Mouse (Mus musculus): ENCODE results near the gene Mlc1. TPM values are rescaled to one million over a fixed set of nuclear protein-coding genes. Genes with fewer than 3 reads are reported as not detected.

The Mlc1 gene
- polyA plus RNA-seq (2012; rRNA removed), result 0.04 and 0.05 TPM in 2 replicates

- 77% methylated on average over 10 of the region's 10 CpGs for WGBS
- no peak for DNase-seq (ENCODE audit: low read depth, low spot score)
Observed at GRCm38 (mm10) chr15:88978281-88979137, at the start of gene Mlc1. Gene Mlc1 (minus strand): TSS chr15:88979007.

- WGBS, result 69% methylated on average over 7 of the region's 7 CpGs
- DNase-seq (ENCODE audit: low read depth, low spot score), result no peak
Observed at GRCm38 (mm10) chr15:89020492-89020891, 41.7 kb upstream of the Mlc1 start.

- 53% methylated on average over 7 of the region's 7 CpGs for WGBS
- DNase-seq (ENCODE audit: low read depth, low spot score), result no peak
Observed at GRCm38 (mm10) chr15:89020085-89020484, 41.3 kb upstream of the Mlc1 start.

- DNase-seq (ENCODE audit: low read depth, low spot score), result no peak
- WGBS, result 83% methylated on average over 3 of the region's 3 CpGs
Observed at GRCm38 (mm10) chr15:89016722-89017121, 37.9 kb upstream of the Mlc1 start.

- WGBS, result 72% methylated on average over 5 of the region's 5 CpGs
- DNase-seq (ENCODE audit: low read depth, low spot score), result no peak
Observed at GRCm38 (mm10) chr15:89007781-89008180, 29.0 kb upstream of the Mlc1 start.

- no peak for DNase-seq (ENCODE audit: low read depth, low spot score)
- WGBS, result 78% methylated on average over 7 of the region's 7 CpGs
Observed at GRCm38 (mm10) chr15:89007002-89007401, 28.2 kb upstream of the Mlc1 start.

- 66% methylated on average over 3 of the region's 3 CpGs for WGBS
- DNase-seq (ENCODE audit: low read depth, low spot score), result no peak
Observed at GRCm38 (mm10) chr15:89001245-89001644, 22.4 kb upstream of the Mlc1 start.

GRCm38 (mm10) chr15:89000367-89000766 is 21.6 kb upstream of the Mlc1 start:
- no peak for DNase-seq (ENCODE audit: low read depth, low spot score)
- 64% methylated on average over 2 of the region's 2 CpGs for WGBS

GRCm38 (mm10) chr15:88999124-88999523 is 20.3 kb upstream of the Mlc1 start:
- WGBS, result 68% methylated on average over 2 of the region's 2 CpGs
- DNase-seq (ENCODE audit: low read depth, low spot score), result no peak

GRCm38 (mm10) chr15:88998636-88999035 is 19.8 kb upstream of the Mlc1 start:
- WGBS, result 64% methylated on average over 8 of the region's 8 CpGs
- no peak for DNase-seq (ENCODE audit: low read depth, low spot score)

GRCm38 (mm10) chr15:88989236-88989635 is 10.4 kb upstream of the Mlc1 start:
- DNase-seq (ENCODE audit: low read depth, low spot score), result peak; percentile 2
- WGBS, result 7% methylated on average over 2 of the region's 2 CpGs

GRCm38 (mm10) chr15:88982534-88983079 is 3.8 kb upstream of the Mlc1 start, which contains the start of gene Mov10l1:
Gene Mov10l1 (plus strand): TSS chr15:88982909.
- WGBS, result 90% methylated on average over 31 of the region's 31 CpGs
- no peak for DNase-seq (ENCODE audit: low read depth, low spot score)

GRCm38 (mm10) chr15:88979138-88979446 is 285 bp upstream of the Mlc1 start:
- WGBS, result 76% methylated on average over 3 of the region's 3 CpGs
- no peak for DNase-seq (ENCODE audit: low read depth, low spot score)

GRCm38 (mm10) chr15:88972300-88972699 is 6.5 kb downstream of the Mlc1 start:
- no peak for DNase-seq (ENCODE audit: low read depth, low spot score)

GRCm38 (mm10) chr15:88964070-88964578 is 14.7 kb downstream of the Mlc1 start:
- WGBS, result 81% methylated on average over 2 of the region's 2 CpGs
- no peak for DNase-seq (ENCODE audit: low read depth, low spot score)

More at GRCm38 (mm10) chr15:88972300-88972699, 6.5 kb downstream of the Mlc1 start:
- WGBS, result 67% methylated on average over 4 of the region's 4 CpGs

- 69% methylated on average over 4 of the region's 4 CpGs for WGBS
- no peak for DNase-seq (ENCODE audit: low read depth, low spot score)
Observed at GRCm38 (mm10) chr15:88957522-88957921, 21.3 kb downstream of the Mlc1 start.

GRCm38 (mm10) chr15:88955342-88955741 is 23.5 kb downstream of the Mlc1 start:
- DNase-seq (ENCODE audit: low read depth, low spot score), result no peak
- 87% methylated on average over 6 of the region's 6 CpGs for WGBS

GRCm38 (mm10) chr15:88954368-88955072 is 24.3 kb downstream of the Mlc1 start, which contains the start of gene Ttll8:
Gene Ttll8 (minus strand): TSS chr15:88954418.
- WGBS, result 4% methylated on average over 53 of the region's 53 CpGs
- no peak for DNase-seq (ENCODE audit: low read depth, low spot score)

- WGBS, result 73% methylated on average over 4 of the region's 4 CpGs
Observed at GRCm38 (mm10) chr15:88951246-88951645, 27.6 kb downstream of the Mlc1 start.

GRCm38 (mm10) chr15:88946851-88947250 is 32.0 kb downstream of the Mlc1 start:
- DNase-seq (ENCODE audit: low read depth, low spot score), result no peak
- WGBS, result 36% methylated on average over 6 of the region's 6 CpGs

More at GRCm38 (mm10) chr15:88951246-88951645, 27.6 kb downstream of the Mlc1 start:
- no peak for DNase-seq (ENCODE audit: low read depth, low spot score)

Data from large intestine, adult 2 months (tissue).